Mouse (Mus musculus): ENCODE measurements around the gene Faim.
A peak's percentile ranks its signal among the peaks of the same experiment; 100 is the strongest.

The Faim gene

GRCm38 (mm10) chr9:99048724-99049250 lies 62.6 kb downstream of the Faim start:
- DNase-seq (ENCODE audit: low spot score) = peak; percentile 15

- DNase-seq (ENCODE audit: low spot score) = no peak
Measured at GRCm38 (mm10) chr9:99049760-99050159, 63.6 kb downstream of the Faim start.

All from layer of hippocampus, adult 11-12 months (tissue).